Mouse (Mus musculus): Measurements from ENCODE around the gene Atg16l1. TPM values are rescaled to one million over a fixed set of nuclear protein-coding genes. Genes with fewer than 3 reads are reported as not detected.

Atg16l1 gene
- total RNA-seq, 1 experiment: 63.4 TPM

GRCm38 (mm10) chr1:87803576-87803975 lies 47.9 kb downstream of the Atg16l1 start, which contains the start of gene Sag:
Gene Sag, plus strand, starts transcription at chr1:87803680.
- no peak for DNase-seq (ENCODE audit: low read depth, low spot score)
- no peak within 1 kb of the TSS; the same call in 1 of the 2 replicates for H3K27ac ChIP-seq (ENCODE audit: insufficient read depth, low read depth, low read length, poor library complexity, severe bottlenecking)
- in situ Hi-C loops (cut with MboI; ENCODE audit: low sequenced_read_pairs in 2 of 2, unreplicated experiment in 2 of 2): no loop called here

DNA sequence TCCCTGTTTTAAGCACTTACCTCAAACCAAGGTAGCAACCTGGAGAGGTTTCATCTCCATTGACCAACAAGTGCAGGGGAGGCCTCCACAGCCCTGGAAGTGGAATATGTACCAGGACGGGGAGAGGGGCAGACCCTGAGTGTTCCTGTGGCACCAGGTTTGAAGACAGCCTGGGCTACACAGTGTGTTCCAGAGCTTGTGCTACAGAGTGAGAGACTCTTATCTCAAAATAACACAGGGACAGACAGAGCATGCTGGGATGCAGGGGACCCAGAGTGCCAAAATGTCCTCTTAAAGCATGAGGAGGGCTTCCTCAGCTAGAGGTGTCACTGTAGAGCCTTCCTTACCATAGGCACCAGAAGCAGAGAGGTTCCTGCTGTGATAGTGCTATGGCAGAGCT lies 52.1 kb downstream of the Atg16l1 start:
- Histone ChIP-seq H3K9me3 (ENCODE audit: control insufficient read depth, insufficient read depth, low read depth, low read length) (no peaks in the 10 kb centered on the region), H3K4me1 (ENCODE audit: control insufficient read depth in 2 of 2, insufficient read depth in 2 of 2, low read length in 2 of 2, poor library complexity in 1 of 2) (no peaks in the 10 kb centered on the region), H3K4me3 (ENCODE audit: insufficient read depth in 1 of 2, low read depth in 1 of 2, low read length in 2 of 2, poor library complexity in 1 of 2, severe bottlenecking in 1 of 2) (no peak overlapping the region), H3K27ac (ENCODE audit: insufficient read depth, low read depth, low read length, poor library complexity, severe bottlenecking) (no peak overlapping the region), H3K36me3 (ENCODE audit: control insufficient read depth, insufficient read depth, low read length, poor library complexity, severe bottlenecking) (no peaks in the 10 kb centered on the region), H3K9ac (ENCODE audit: insufficient read depth, low read depth, low read length, poor library complexity, severe bottlenecking) (no peak overlapping the region)
- DNase-seq (ENCODE audit: low read depth, low spot score): no peak
- in situ Hi-C loops (cut with MboI; ENCODE audit: low sequenced_read_pairs in 2 of 2, unreplicated experiment in 2 of 2): no loop called here
- TF ChIP-seq CHD2 (IDR thresholded peaks at IDR 0.05; ENCODE audit: low read depth, low read length) (no peak), ZNF384 (IDR thresholded peaks at IDR 0.05; ENCODE audit: low read depth, low read length) (no peak), ZC3H11A (IDR thresholded peaks at IDR 0.05; ENCODE audit: borderline replicate concordance, low read depth, low read length) (no peak), HCFC1 (IDR thresholded peaks at IDR 0.05; ENCODE audit: borderline replicate concordance, insufficient read depth, low read length) (no peak), MAFK (IDR thresholded peaks at IDR 0.05; ENCODE audit: insufficient read depth, low read depth, low read length) (no peak)

More at GRCm38 (mm10) chr1:87803576-87803975, 47.9 kb downstream of the Atg16l1 start, which contains the start of gene Sag:
- no peaks in the 10 kb centered on the region for H3K4me1 ChIP-seq (ENCODE audit: control insufficient read depth in 2 of 2, insufficient read depth in 2 of 2, low read length in 2 of 2, poor library complexity in 1 of 2)
- H3K9me3 ChIP-seq (ENCODE audit: control insufficient read depth, insufficient read depth, low read depth, low read length): no peaks in the 10 kb centered on the region
- no peak within 1 kb of the TSS for H3K9ac ChIP-seq (ENCODE audit: insufficient read depth, low read depth, low read length, poor library complexity, severe bottlenecking)
- H3K36me3 ChIP-seq (ENCODE audit: control insufficient read depth, insufficient read depth, low read length, poor library complexity, severe bottlenecking): no peaks in the 10 kb centered on the region
- no peak for TF ChIP-seq CHD2 (IDR thresholded peaks at IDR 0.05; ENCODE audit: low read depth, low read length)
- TF ChIP-seq HCFC1 (IDR thresholded peaks at IDR 0.05; ENCODE audit: borderline replicate concordance, insufficient read depth, low read length): no peak
- no peak for TF ChIP-seq MAFK (IDR thresholded peaks at IDR 0.05; ENCODE audit: insufficient read depth, low read depth, low read length)
- TF ChIP-seq ZNF384 (IDR thresholded peaks at IDR 0.05; ENCODE audit: low read depth, low read length): no peak
- TF ChIP-seq ZC3H11A (IDR thresholded peaks at IDR 0.05; ENCODE audit: borderline replicate concordance, low read depth, low read length): no peak
- no peak within 1 kb of the TSS for H3K4me3 ChIP-seq (ENCODE audit: insufficient read depth in 1 of 2, low read depth in 1 of 2, low read length in 2 of 2, poor library complexity in 1 of 2, severe bottlenecking in 1 of 2)

DNA sequence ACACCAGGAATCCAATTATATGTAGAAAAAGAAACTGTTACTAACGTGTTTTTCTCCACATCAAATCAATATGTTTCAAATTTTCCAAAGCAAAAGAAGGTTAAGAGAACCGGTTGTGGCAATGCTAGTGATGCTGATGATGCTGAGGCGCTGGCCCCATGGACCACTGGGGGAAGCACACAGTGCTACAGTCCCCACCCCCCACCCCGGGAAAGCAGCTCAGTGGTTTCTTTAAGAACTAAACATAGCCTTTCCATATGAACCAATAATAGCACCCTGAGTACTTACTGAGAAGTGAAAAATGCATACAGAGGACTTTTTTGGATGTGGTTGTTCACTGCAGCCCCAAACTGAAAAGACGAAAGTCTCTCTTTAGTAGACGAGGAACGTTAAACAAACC lies 55.7 kb downstream of the Atg16l1 start:
- Histone ChIP-seq H3K4me1 (ENCODE audit: control insufficient read depth in 2 of 2, insufficient read depth in 2 of 2, low read length in 2 of 2, poor library complexity in 1 of 2) (no peaks in the 10 kb centered on the region), H3K9me3 (ENCODE audit: control insufficient read depth, insufficient read depth, low read depth, low read length) (no peaks in the 10 kb centered on the region), H3K4me3 (ENCODE audit: insufficient read depth in 1 of 2, low read depth in 1 of 2, low read length in 2 of 2, poor library complexity in 1 of 2, severe bottlenecking in 1 of 2) (no peak overlapping the region), H3K9ac (ENCODE audit: insufficient read depth, low read depth, low read length, poor library complexity, severe bottlenecking) (no peak overlapping the region), H3K27ac (ENCODE audit: insufficient read depth, low read depth, low read length, poor library complexity, severe bottlenecking) (no peak overlapping the region), H3K36me3 (ENCODE audit: control insufficient read depth, insufficient read depth, low read length, poor library complexity, severe bottlenecking) (no peaks in the 10 kb centered on the region)
- no peak for DNase-seq (ENCODE audit: low read depth, low spot score)
- in situ Hi-C loops (cut with MboI; ENCODE audit: low sequenced_read_pairs in 2 of 2, unreplicated experiment in 2 of 2): no loop called here
- TF ChIP-seq MAFK (IDR thresholded peaks at IDR 0.05; ENCODE audit: insufficient read depth, low read depth, low read length) (no peak), ZNF384 (IDR thresholded peaks at IDR 0.05; ENCODE audit: low read depth, low read length) (no peak), ZC3H11A (IDR thresholded peaks at IDR 0.05; ENCODE audit: borderline replicate concordance, low read depth, low read length) (no peak), HCFC1 (IDR thresholded peaks at IDR 0.05; ENCODE audit: borderline replicate concordance, insufficient read depth, low read length) (no peak), CHD2 (IDR thresholded peaks at IDR 0.05; ENCODE audit: low read depth, low read length) (no peak)

GRCm38 (mm10) chr1:87812061-87812460 lies 56.4 kb downstream of the Atg16l1 start:
- Histone ChIP-seq H3K36me3 (ENCODE audit: control insufficient read depth, insufficient read depth, low read length, poor library complexity, severe bottlenecking) (no peaks in the 10 kb centered on the region), H3K9me3 (ENCODE audit: control insufficient read depth, insufficient read depth, low read depth, low read length) (no peaks in the 10 kb centered on the region), H3K9ac (ENCODE audit: insufficient read depth, low read depth, low read length, poor library complexity, severe bottlenecking) (no peak overlapping the region), H3K4me3 (ENCODE audit: insufficient read depth in 1 of 2, low read depth in 1 of 2, low read length in 2 of 2, poor library complexity in 1 of 2, severe bottlenecking in 1 of 2) (no peak overlapping the region), H3K4me1 (ENCODE audit: control insufficient read depth in 2 of 2, insufficient read depth in 2 of 2, low read length in 2 of 2, poor library complexity in 1 of 2) (no peaks in the 10 kb centered on the region), H3K27ac (ENCODE audit: insufficient read depth, low read depth, low read length, poor library complexity, severe bottlenecking) (no peak overlapping the region)
- TF ChIP-seq MAFK (IDR thresholded peaks at IDR 0.05; ENCODE audit: insufficient read depth, low read depth, low read length) (no peak), CHD2 (IDR thresholded peaks at IDR 0.05; ENCODE audit: low read depth, low read length) (no peak), HCFC1 (IDR thresholded peaks at IDR 0.05; ENCODE audit: borderline replicate concordance, insufficient read depth, low read length) (no peak), ZNF384 (IDR thresholded peaks at IDR 0.05; ENCODE audit: low read depth, low read length) (no peak), ZC3H11A (IDR thresholded peaks at IDR 0.05; ENCODE audit: borderline replicate concordance, low read depth, low read length) (no peak)
- in situ Hi-C loops (cut with MboI; ENCODE audit: low sequenced_read_pairs in 2 of 2, unreplicated experiment in 2 of 2): no loop called here
- no peak for DNase-seq (ENCODE audit: low read depth, low spot score)

- in situ Hi-C loops (cut with MboI; ENCODE audit: low sequenced_read_pairs in 2 of 2, unreplicated experiment in 2 of 2): no loop called here
- Histone ChIP-seq H3K4me1 (ENCODE audit: control insufficient read depth in 2 of 2, insufficient read depth in 2 of 2, low read length in 2 of 2, poor library complexity in 1 of 2) (no peaks in the 10 kb centered on the region), H3K9me3 (ENCODE audit: control insufficient read depth, insufficient read depth, low read depth, low read length) (no peaks in the 10 kb centered on the region), H3K9ac (ENCODE audit: insufficient read depth, low read depth, low read length, poor library complexity, severe bottlenecking) (no peak overlapping the region), H3K4me3 (ENCODE audit: insufficient read depth in 1 of 2, low read depth in 1 of 2, low read length in 2 of 2, poor library complexity in 1 of 2, severe bottlenecking in 1 of 2) (no peak overlapping the region), H3K27ac (ENCODE audit: insufficient read depth, low read depth, low read length, poor library complexity, severe bottlenecking) (no peak overlapping the region), H3K36me3 (ENCODE audit: control insufficient read depth, insufficient read depth, low read length, poor library complexity, severe bottlenecking) (no peaks in the 10 kb centered on the region)
- no peak for TF ChIP-seq ZNF384 (IDR thresholded peaks at IDR 0.05; ENCODE audit: low read depth, low read length)
- no peak for TF ChIP-seq CHD2 (IDR thresholded peaks at IDR 0.05; ENCODE audit: low read depth, low read length)
- TF ChIP-seq HCFC1 (IDR thresholded peaks at IDR 0.05; ENCODE audit: borderline replicate concordance, insufficient read depth, low read length): no peak
- TF ChIP-seq MAFK (IDR thresholded peaks at IDR 0.05; ENCODE audit: insufficient read depth, low read depth, low read length): no peak
- no peak for TF ChIP-seq ZC3H11A (IDR thresholded peaks at IDR 0.05; ENCODE audit: borderline replicate concordance, low read depth, low read length)
- DNase-seq (ENCODE audit: low read depth, low spot score): no peak
These were observed 57.5 kb downstream of the Atg16l1 start for GRCm38 (mm10) chr1:87813155-87813554.
